Mouse (Mus musculus): ENCODE results near the gene Ubac2.

DNA sequence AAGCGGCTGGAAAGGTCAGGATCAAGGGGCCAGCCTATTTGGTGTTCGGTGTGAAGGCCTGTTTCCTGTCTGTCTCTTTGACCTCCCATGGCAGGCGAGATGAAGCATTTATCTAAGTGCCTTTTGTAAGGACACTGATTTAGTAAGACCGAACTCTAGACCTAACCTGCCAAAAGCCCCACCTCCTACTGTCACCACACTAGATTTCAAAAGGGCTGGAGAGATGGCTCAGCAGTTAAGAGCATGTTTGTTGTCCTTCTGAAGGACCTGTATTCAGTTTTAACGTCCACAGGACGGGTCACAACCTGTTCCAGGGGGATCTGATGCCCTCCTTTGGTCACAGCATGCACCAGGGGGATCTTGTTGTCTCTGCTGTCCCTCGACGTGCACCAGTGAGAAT is 58.4 kb downstream of the Ubac2 start:
- TF ChIP-seq CTCF (IDR thresholded peaks at IDR 0.05; ENCODE audit: low read depth, low read length) (no peak), GATA1 (IDR thresholded peaks at IDR 0.05; ENCODE audit: borderline replicate concordance, low read length) (no peak), POLR2AphosphoS5 (IDR thresholded peaks at IDR 0.05; ENCODE audit: insufficient replicate concordance, low read depth, low read length) (no peak), GATA2 (IDR thresholded peaks at IDR 0.05; ENCODE audit: borderline replicate concordance, low read depth, low read length) (no peak), TAL1 (conservative IDR thresholded peaks at IDR 0.05; ENCODE audit: low read depth, low read length) (no peak)
